Mouse (Mus musculus): Measurements from ENCODE around the gene Trpc1. TPM values are rescaled to one million over a fixed set of nuclear protein-coding genes. Genes with fewer than 3 reads are reported as not detected.

The Trpc1 gene
- polyA plus RNA-seq (2012; rRNA removed), result 26.2 and 26.3 TPM in 2 replicates

GRCm38 (mm10) chr9:95750037-95750511, at the start of gene Trpc1:
Trpc1 (minus strand) TSS chr9:95750375.
- Histone ChIP-seq H3K27ac (ENCODE audit: insufficient read depth, low read length) (peak within 1 kb of the TSS; percentile 95), H3K4me1 (ENCODE audit: control insufficient read depth, insufficient read depth, low read length) (peaks cover 2% of the 10 kb centered on the region; the same call in 1 of the 2 replicates), H3K4me3 (ENCODE audit: insufficient read depth, low read length) (peak within 1 kb of the TSS; percentile 93)
- TF ChIP-seq POLR2A (IDR thresholded peaks at IDR 0.05; ENCODE audit: extremely low read depth, insufficient read depth, low read length), result peak; percentile 80
- no peak for TF ChIP-seq CTCF (IDR thresholded peaks at IDR 0.05; ENCODE audit: extremely low read depth, insufficient read depth, low read length)

- Histone ChIP-seq H3K27ac (ENCODE audit: insufficient read depth, low read length) (no peak overlapping the region), H3K4me1 (ENCODE audit: control insufficient read depth, insufficient read depth, low read length) (no peaks in the 10 kb centered on the region), H3K4me3 (ENCODE audit: insufficient read depth, low read length) (no peak overlapping the region)
- no peak for TF ChIP-seq CTCF (IDR thresholded peaks at IDR 0.05; ENCODE audit: extremely low read depth, insufficient read depth, low read length)
- no peak for TF ChIP-seq POLR2A (IDR thresholded peaks at IDR 0.05; ENCODE audit: extremely low read depth, insufficient read depth, low read length)
These were observed 46.1 kb upstream of the Trpc1 start for GRCm38 (mm10) chr9:95796323-95796722.

DNA sequence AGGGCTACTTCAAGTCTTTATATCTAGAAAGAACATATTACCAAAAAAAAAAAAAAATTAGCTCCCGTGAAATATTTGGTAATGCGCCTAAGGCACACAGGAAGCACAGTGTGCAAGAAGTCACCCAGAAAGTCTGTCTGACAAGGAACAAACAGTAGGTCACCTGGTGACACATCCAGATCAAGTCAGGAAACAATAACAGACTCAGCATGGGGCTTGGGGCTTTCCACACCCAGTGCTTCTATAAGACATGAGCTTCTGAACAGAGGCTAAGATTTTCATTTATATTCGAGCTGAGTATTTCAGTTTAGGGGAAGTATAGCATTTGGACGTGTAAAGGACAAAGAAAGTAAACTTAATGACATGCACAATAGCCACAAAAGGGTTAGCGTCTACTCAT, 45.7 kb upstream of the Trpc1 start:
- no peaks in the 10 kb centered on the region for H3K4me1 ChIP-seq (ENCODE audit: control insufficient read depth, insufficient read depth, low read length)
- no peak for TF ChIP-seq POLR2A (IDR thresholded peaks at IDR 0.05; ENCODE audit: extremely low read depth, insufficient read depth, low read length)
- TF ChIP-seq CTCF (IDR thresholded peaks at IDR 0.05; ENCODE audit: extremely low read depth, insufficient read depth, low read length), result no peak
- H3K4me3 ChIP-seq (ENCODE audit: insufficient read depth, low read length), result no peak overlapping the region
- H3K27ac ChIP-seq (ENCODE audit: insufficient read depth, low read length), result no peak overlapping the region

GRCm38 (mm10) chr9:95795077-95795784, 45.1 kb upstream of the Trpc1 start:
- Histone ChIP-seq H3K4me1 (ENCODE audit: control insufficient read depth, insufficient read depth, low read length) (no peaks in the 10 kb centered on the region), H3K27ac (ENCODE audit: insufficient read depth, low read length) (no peak overlapping the region), H3K4me3 (ENCODE audit: insufficient read depth, low read length) (no peak overlapping the region)
- TF ChIP-seq POLR2A (IDR thresholded peaks at IDR 0.05; ENCODE audit: extremely low read depth, insufficient read depth, low read length), result no peak
- no peak for TF ChIP-seq CTCF (IDR thresholded peaks at IDR 0.05; ENCODE audit: extremely low read depth, insufficient read depth, low read length)

DNA sequence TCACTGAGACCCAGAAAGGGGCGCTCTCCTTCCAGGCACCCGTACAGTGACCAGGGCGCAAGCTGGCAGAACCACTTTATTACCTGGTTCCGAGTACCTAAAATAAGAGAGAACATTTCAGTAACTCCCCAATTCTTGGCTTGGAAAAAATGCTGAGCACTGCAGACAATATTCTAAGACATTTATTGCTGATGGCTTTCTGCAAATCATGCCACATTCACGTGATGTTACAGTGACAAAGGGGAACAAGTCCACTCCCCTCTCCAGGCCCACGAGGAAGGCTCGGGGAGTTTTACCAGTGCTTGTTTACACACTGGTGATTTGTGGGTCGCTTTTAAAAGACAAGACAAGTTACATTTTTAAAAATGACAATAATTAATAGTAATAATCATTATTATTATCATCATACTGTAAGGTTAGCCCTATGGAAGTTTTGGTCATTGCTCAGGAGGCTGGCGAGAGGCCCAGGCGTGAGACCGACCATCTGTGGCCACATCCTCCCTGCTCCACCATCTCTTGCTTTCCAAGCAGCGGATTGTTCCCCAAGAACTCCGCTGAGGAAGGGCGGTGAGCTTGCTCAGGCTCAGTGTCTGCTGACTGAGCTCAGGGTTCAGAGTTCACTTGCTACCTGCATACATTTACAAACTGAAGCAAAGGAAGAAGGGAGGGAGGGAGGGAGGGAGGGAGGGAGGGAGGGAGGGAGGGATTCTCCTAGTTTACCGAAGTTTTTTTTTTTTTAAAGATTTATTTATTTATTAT, 44.0 kb upstream of the Trpc1 start:
- H3K4me3 ChIP-seq (ENCODE audit: insufficient read depth, low read length), result no peak overlapping the region
- no peaks in the 10 kb centered on the region for H3K4me1 ChIP-seq (ENCODE audit: control insufficient read depth, insufficient read depth, low read length)
- TF ChIP-seq CTCF (IDR thresholded peaks at IDR 0.05; ENCODE audit: extremely low read depth, insufficient read depth, low read length) (no peak), POLR2A (IDR thresholded peaks at IDR 0.05; ENCODE audit: extremely low read depth, insufficient read depth, low read length) (no peak)

GRCm38 (mm10) chr9:95784888-95785511, 34.8 kb upstream of the Trpc1 start:
- TF ChIP-seq POLR2A (IDR thresholded peaks at IDR 0.05; ENCODE audit: extremely low read depth, insufficient read depth, low read length), result no peak
- no peak for TF ChIP-seq CTCF (IDR thresholded peaks at IDR 0.05; ENCODE audit: extremely low read depth, insufficient read depth, low read length)
- Histone ChIP-seq H3K4me1 (ENCODE audit: control insufficient read depth, insufficient read depth, low read length) (0 out of 2 replicates have a peak, but pooled peaks cover 2% of the 10 kb centered on the region), H3K27ac (ENCODE audit: insufficient read depth, low read length) (no peak overlapping the region), H3K4me3 (ENCODE audit: insufficient read depth, low read length) (0 out of 2 replicates have a peak overlapping the region, but pooled peaks have one; percentile 5)

More for the DNA sequence above, 44.0 kb upstream of the Trpc1 start:
- H3K27ac ChIP-seq (ENCODE audit: insufficient read depth, low read length), result no peak overlapping the region

DNA sequence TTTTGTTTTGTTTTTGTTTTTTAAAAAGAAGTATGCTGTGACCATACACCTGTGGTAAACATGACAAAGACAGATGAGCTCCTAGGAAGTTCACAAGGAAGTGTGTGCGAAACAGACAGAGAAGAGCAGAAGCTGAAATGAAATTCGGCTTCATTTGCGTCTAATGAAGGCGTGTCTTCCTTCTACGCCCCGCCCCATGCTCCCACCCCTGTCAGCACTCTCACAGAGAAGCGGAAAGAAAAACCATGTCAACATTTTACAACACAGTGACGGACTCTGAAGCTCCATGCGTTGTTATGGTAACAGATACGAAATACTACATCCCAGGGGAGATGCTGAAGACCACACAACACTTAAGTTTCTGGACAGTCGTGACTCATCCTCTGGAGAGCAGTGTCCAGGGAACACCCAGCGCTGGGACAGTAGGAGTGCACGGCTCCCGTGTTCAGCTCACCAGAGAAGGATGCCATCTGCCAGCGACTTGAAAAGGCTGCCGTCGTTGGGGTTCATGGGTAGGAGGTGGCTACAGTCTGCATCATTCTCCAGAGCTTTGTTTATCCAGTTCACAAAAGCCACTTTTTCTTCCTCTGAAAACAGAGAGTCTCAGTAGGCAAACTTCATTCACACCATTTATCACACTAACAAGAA, 33.6 kb upstream of the Trpc1 start:
- H3K27ac ChIP-seq (ENCODE audit: insufficient read depth, low read length), result no peak overlapping the region
- 0 out of 2 replicates have a peak, but pooled peaks cover 2% of the 10 kb centered on the region for H3K4me1 ChIP-seq (ENCODE audit: control insufficient read depth, insufficient read depth, low read length)
- TF ChIP-seq POLR2A (IDR thresholded peaks at IDR 0.05; ENCODE audit: extremely low read depth, insufficient read depth, low read length), result no peak
- TF ChIP-seq CTCF (IDR thresholded peaks at IDR 0.05; ENCODE audit: extremely low read depth, insufficient read depth, low read length), result no peak
- H3K4me3 ChIP-seq (ENCODE audit: insufficient read depth, low read length), result 0 out of 2 replicates have a peak overlapping the region, but pooled peaks have one; percentile 13

DNA sequence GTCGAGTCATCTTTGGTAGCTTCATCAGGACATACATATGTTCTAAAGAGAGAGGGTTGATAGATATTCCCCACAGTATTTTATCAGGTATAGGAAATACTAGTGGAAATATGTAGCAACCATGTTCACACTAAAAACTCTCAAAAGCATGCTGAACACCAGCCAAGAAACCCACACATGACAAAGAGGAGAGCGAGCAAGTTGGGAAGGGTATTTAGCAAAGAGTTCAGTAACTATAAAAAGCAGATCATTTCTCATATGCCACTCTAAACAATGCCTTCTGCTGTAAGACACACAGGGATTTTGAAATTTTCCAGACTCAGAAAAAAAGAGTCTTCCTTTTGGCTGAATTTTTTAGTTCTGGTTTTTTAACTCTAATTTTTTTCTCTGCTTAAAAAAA, 21.5 kb upstream of the Trpc1 start:
- Histone ChIP-seq H3K27ac (ENCODE audit: insufficient read depth, low read length) (no peak overlapping the region), H3K4me3 (ENCODE audit: insufficient read depth, low read length) (no peak overlapping the region), H3K4me1 (ENCODE audit: control insufficient read depth, insufficient read depth, low read length) (peaks cover 2% of the 10 kb centered on the region; the same call in 1 of the 2 replicates)
- TF ChIP-seq POLR2A (IDR thresholded peaks at IDR 0.05; ENCODE audit: extremely low read depth, insufficient read depth, low read length), result no peak
- no peak for TF ChIP-seq CTCF (IDR thresholded peaks at IDR 0.05; ENCODE audit: extremely low read depth, insufficient read depth, low read length)

GRCm38 (mm10) chr9:95763218-95763617, 13.0 kb upstream of the Trpc1 start:
- Histone ChIP-seq H3K4me3 (ENCODE audit: insufficient read depth, low read length) (no peak overlapping the region), H3K27ac (ENCODE audit: insufficient read depth, low read length) (no peak overlapping the region), H3K4me1 (ENCODE audit: control insufficient read depth, insufficient read depth, low read length) (no peaks in the 10 kb centered on the region)
- TF ChIP-seq CTCF (IDR thresholded peaks at IDR 0.05; ENCODE audit: extremely low read depth, insufficient read depth, low read length), result no peak
- no peak for TF ChIP-seq POLR2A (IDR thresholded peaks at IDR 0.05; ENCODE audit: extremely low read depth, insufficient read depth, low read length)

Measured in cortical plate, adult 2 months (tissue).